Mouse (Mus musculus) CH12.LX (cell line): ENCODE data around the gene Cyp2w1.

Experiments
- BHLHE40 ChIP-seq: IDR thresholded peaks from 2 replicates; pipeline ENCODE4 v1.6.1; 2011; ENCODE audit warnings: mild to moderate bottlenecking, low read depth, low read length, improper control_type of control experiment
- CHD2 ChIP-seq: IDR thresholded peaks from 2 replicates; pipeline ENCODE4 v1.6.1; 2011; ENCODE audit warnings: low read length, improper control_type of control experiment
- CTCF ChIP-seq, 2 experiments: IDR thresholded peaks in 1 of 2; conservative IDR thresholded peaks in 1 of 2; 2 replicates each; pipeline ENCODE4 v1.5.1; 2011 to 2012; ENCODE audit warnings: low read depth in 2 of 2, low read length in 2 of 2, improper control_type of control experiment in 1 of 2, inconsistent platforms in 1 of 2, mild to moderate bottlenecking in 1 of 2, moderate library complexity in 1 of 2
- E2F4 ChIP-seq: IDR thresholded peaks from 2 replicates; pipeline ENCODE4 v1.6.1; 2011; ENCODE audit warnings: low read depth, low read length, improper control_type of control experiment; ENCODE audit not compliant: insufficient replicate concordance
- EP300 ChIP-seq: IDR thresholded peaks from 2 replicates; pipeline ENCODE4 v1.6.1; 2011; ENCODE audit warnings: low read length, improper control_type of control experiment
- HCFC1 ChIP-seq: IDR thresholded peaks from 2 replicates; pipeline ENCODE4 v1.6.1; 2012; ENCODE audit warnings: low read depth, mild to moderate bottlenecking, inconsistent platforms, low read length, improper control_type of control experiment
- MAX ChIP-seq: IDR thresholded peaks from 2 replicates; pipeline ENCODE4 v1.6.1; 2011; ENCODE audit warnings: low read length, improper control_type of control experiment
- MXI1 ChIP-seq: IDR thresholded peaks from 2 replicates; pipeline ENCODE4 v1.6.1; 2011; ENCODE audit warnings: mild to moderate bottlenecking, low read depth, low read length, improper control_type of control experiment
- NRF1 ChIP-seq: IDR thresholded peaks from 2 replicates; pipeline ENCODE4 v1.6.1; 2014; ENCODE audit warnings: low read depth, mild to moderate bottlenecking, inconsistent platforms, low read length, improper control_type of control experiment, moderate library complexity
- POLR2A ChIP-seq: IDR thresholded peaks from 2 replicates; pipeline ENCODE4 v1.6.1; 2011; ENCODE audit warnings: low read depth, mild to moderate bottlenecking, improper control_type of control experiment, low read length
- RAD21 ChIP-seq: IDR thresholded peaks from 2 replicates; pipeline ENCODE4 v1.6.1; 2011; ENCODE audit warnings: low read depth, mild to moderate bottlenecking, low read length, improper control_type of control experiment, moderate library complexity
- SIN3A ChIP-seq: IDR thresholded peaks from 2 replicates; pipeline ENCODE4 v1.6.1; 2012; ENCODE audit warnings: low read length, improper control_type of control experiment, inconsistent platforms
- TCF12 ChIP-seq: IDR thresholded peaks from 2 replicates; pipeline ENCODE4 v1.6.1; 2014; ENCODE audit warnings: low read depth, mild to moderate bottlenecking, inconsistent platforms, low read length, improper control_type of control experiment
- ZMIZ1 ChIP-seq: IDR thresholded peaks from 2 replicates; pipeline ENCODE4 v1.6.1; 2012; ENCODE audit warnings: low read depth, mild to moderate bottlenecking, inconsistent platforms, low read length, improper control_type of control experiment

- no peak for TF ChIP-seq MXI1
- no peak for TF ChIP-seq HCFC1
- peak in 1 of 2 experiments; percentile 66; a peak in 2 of 4 replicates for TF ChIP-seq CTCF (conservative IDR thresholded peaks at IDR 0.05 in 1 of 2, IDR thresholded peaks at IDR 0.05 in 1 of 2; ENCODE audit: low read depth in 2 of 2, low read length in 2 of 2)
- no peak for TF ChIP-seq TCF12
- no peak for TF ChIP-seq POLR2A
- no peak for TF ChIP-seq ZMIZ1
- no peak for TF ChIP-seq EP300
- TF ChIP-seq MAX = no peak
- no peak for TF ChIP-seq SIN3A
- TF ChIP-seq E2F4 = no peak
- peak; percentile 35 for TF ChIP-seq RAD21
- no peak for TF ChIP-seq BHLHE40
- no peak for TF ChIP-seq NRF1
- no peak for TF ChIP-seq CHD2
Measured at GRCm38 (mm10) chr5:139326111-139326696, 26.2 kb upstream of the Cyp2w1 start.
